31 mouse cellular contexts compared by ENCODE assay signal in the genomic region with DNA sequence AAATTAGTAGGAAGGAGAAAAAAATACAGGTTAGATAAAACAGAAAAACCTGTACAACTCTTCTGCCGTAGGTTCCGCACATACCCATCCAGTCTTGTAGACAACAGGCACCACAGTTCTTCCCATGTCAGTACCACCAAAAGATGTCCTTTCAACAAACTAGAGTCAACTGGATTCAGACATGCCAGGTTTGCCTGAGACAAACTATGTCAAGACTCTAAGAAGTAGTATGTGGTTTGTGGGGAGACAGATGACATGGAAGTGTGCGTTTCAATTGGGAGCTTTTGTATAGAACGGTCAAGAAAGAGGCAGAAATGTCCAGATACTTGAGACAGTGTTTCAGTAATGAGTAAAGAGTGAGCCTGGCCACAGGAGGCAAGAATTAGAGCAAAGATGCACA.
"Had no signal": no experiment of that assay in that cellular context is flagged by ENCODE, and none has a peak within 500 bp of the region (broad histone marks: within the 10 kb centered on the region; RNA-seq: fewer than 3 reads in every experiment).

No protein-coding gene starts in this region.

- H3K4me1 ChIP-seq: liver, embryonic 12.5 days; liver, embryonic 13.5 days; liver, embryonic 15.5 days; megakaryocyte, embryonic 14.5 days had no signal

- DNase-seq: left cerebral cortex, postnatal 4 days; liver; liver, embryonic 13.5 days; liver, postnatal 0 days; lung, adult 18-20 months; lung, adult 2 months; lung, embryonic 14.5 days; lung, postnatal 10 days; lung, postnatal 14 days; lung, postnatal 36 days; lung, postnatal 4 days; midbrain, embryonic 14.5 days had no signal

- H3K27me3 ChIP-seq: liver, embryonic 12.5 days; liver, embryonic 13.5 days; lung, embryonic 15.5 days; megakaryocyte, embryonic 14.5 days; midbrain, embryonic 13.5 days; neural tube, embryonic 12.5 days had no signal

- H3K9ac ChIP-seq: limb, embryonic 12.5 days; limb, embryonic 13.5 days; limb, embryonic 15.5 days; liver, embryonic 12.5 days; liver, embryonic 13.5 days; liver, embryonic 14.5 days; liver, embryonic 15.5 days; liver, postnatal 0 days; lung, embryonic 14.5 days; lung, embryonic 15.5 days; midbrain, embryonic 12.5 days; midbrain, embryonic 13.5 days; neural tube, embryonic 12.5 days had no signal

- H3K4me3 ChIP-seq: left cerebral cortex, adult 2 months; limb, embryonic 10.5 days; limb, embryonic 12.5 days; limb, embryonic 13.5 days; limb, embryonic 15.5 days; liver, embryonic 12.5 days; liver, embryonic 13.5 days; liver, embryonic 15.5 days; lung, embryonic 15.5 days; megakaryocyte, embryonic 14.5 days; midbrain, embryonic 10.5 days; midbrain, embryonic 12.5 days; midbrain, embryonic 13.5 days; myocyte; neural tube, embryonic 12.5 days had no signal

- H3K27ac ChIP-seq: left cerebral cortex, adult 2 months; limb, embryonic 10.5 days; limb, embryonic 12.5 days; limb, embryonic 13.5 days; limb, embryonic 15.5 days; liver, embryonic 12.5 days; liver, embryonic 13.5 days; liver, embryonic 14.5 days; liver, embryonic 15.5 days; lung, embryonic 15.5 days; macrophage; midbrain, embryonic 10.5 days; midbrain, embryonic 13.5 days; neural tube, embryonic 12.5 days had no signal

- H3K9me3 ChIP-seq: limb, embryonic 10.5 days; limb, embryonic 12.5 days; limb, embryonic 13.5 days; limb, embryonic 15.5 days; liver, embryonic 12.5 days; liver, embryonic 13.5 days; liver, embryonic 15.5 days; lung, embryonic 15.5 days; megakaryocyte, embryonic 14.5 days; midbrain, embryonic 10.5 days; midbrain, embryonic 12.5 days; midbrain, embryonic 13.5 days; neural tube, embryonic 12.5 days had no signal

- ATAC-seq: liver, embryonic 12.5 days; liver, postnatal 0 days; lung, postnatal 0 days; midbrain, embryonic 13.5 days; midbrain, embryonic 16.5 days had no signal

- H3K36me3 ChIP-seq: limb, embryonic 10.5 days; limb, embryonic 12.5 days; limb, embryonic 13.5 days; limb, embryonic 15.5 days; liver, embryonic 12.5 days; liver, embryonic 13.5 days; liver, embryonic 15.5 days; lung, embryonic 15.5 days; midbrain, embryonic 10.5 days; midbrain, embryonic 12.5 days; midbrain, embryonic 13.5 days; neural tube, embryonic 12.5 days had no signal

- H3K4me2 ChIP-seq: limb, embryonic 12.5 days; limb, embryonic 13.5 days; limb, embryonic 15.5 days; liver, embryonic 11.5 days; liver, embryonic 12.5 days; liver, embryonic 13.5 days; liver, embryonic 15.5 days; lung, embryonic 14.5 days; lung, embryonic 15.5 days; midbrain, embryonic 12.5 days; midbrain, embryonic 13.5 days; neural tube, embryonic 12.5 days had no signal
